Comparison of ENCODE assay signal across 8 mouse cellular contexts in the genomic region with DNA sequence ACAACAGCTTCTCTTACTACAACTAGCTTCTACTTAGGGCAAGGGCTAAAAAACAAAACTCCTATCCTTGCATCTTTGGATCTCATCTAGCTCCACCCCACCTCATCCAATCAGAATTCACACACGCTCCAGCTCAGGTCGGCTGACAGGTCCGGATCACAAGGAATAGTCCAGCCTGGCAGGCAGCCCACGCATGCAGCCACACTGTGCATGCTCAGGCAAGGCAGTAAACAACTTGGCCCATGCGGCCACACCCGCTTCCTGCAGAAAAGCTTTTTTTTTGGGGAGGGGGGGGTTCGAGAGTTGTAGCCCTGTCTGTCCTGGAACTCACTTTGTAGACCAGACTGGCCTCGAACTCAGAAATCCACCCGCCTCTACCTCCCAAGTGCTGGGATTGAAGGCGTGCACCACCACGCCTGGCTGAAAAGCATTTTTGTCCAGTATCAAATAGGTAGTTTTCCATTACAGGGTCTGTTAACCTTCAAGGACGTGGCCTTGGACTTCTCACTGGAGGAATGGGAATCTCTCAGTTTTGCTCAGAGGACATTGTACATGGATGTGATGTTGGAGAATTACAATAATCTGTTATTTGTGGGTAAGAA. TPM values are rescaled to one million over a fixed set of nuclear protein-coding genes. Genes with fewer than 3 reads are reported as not detected.
DNase-seq lines count a peak whose midpoint lies in the region; ATAC-seq and TF ChIP-seq lines count a peak whose summit lies in the region.
"Not testable (repeated sequence)": the region's sequence is repeated elsewhere in the genome, so short reads cannot be mapped to it uniquely, and the experiment has no call there.

No protein-coding gene starts in this region.

- H3K9me3 ChIP-seq in embryonic facial prominence, embryonic 13.5 days; heart, embryonic 12.5 days (replicated peaks); hindbrain, embryonic 13.5 days; kidney, embryonic 16.5 days (ENCODE audit: low read length); liver, embryonic 11.5 days (ENCODE audit: control insufficient read depth, low read length); lung, embryonic 15.5 days; midbrain, postnatal 0 days (ENCODE audit: low read length); stomach, postnatal 0 days (ENCODE audit: control insufficient read depth, low read length): not testable (repeated sequence)

- not testable (repeated sequence) for H3K27me3 ChIP-seq in embryonic facial prominence, embryonic 13.5 days; heart, embryonic 12.5 days (replicated peaks); hindbrain, embryonic 13.5 days; kidney, embryonic 16.5 days (ENCODE audit: insufficient read depth, low read length); liver, embryonic 11.5 days (replicated peaks; ENCODE audit: control insufficient read depth, insufficient read depth, low read length); lung, embryonic 15.5 days; midbrain, postnatal 0 days (ENCODE audit: insufficient read depth, low read length); stomach, postnatal 0 days (ENCODE audit: control insufficient read depth, insufficient read depth, low read length)

- not testable (repeated sequence) for TF ChIP-seq CTCF in midbrain, postnatal 0 days (IDR thresholded peaks at IDR 0.05); stomach, postnatal 0 days (IDR thresholded peaks at IDR 0.05; ENCODE audit: low read depth)

- H3K36me3 ChIP-seq in embryonic facial prominence, embryonic 13.5 days; heart, embryonic 12.5 days; hindbrain, embryonic 13.5 days; kidney, embryonic 16.5 days (ENCODE audit: insufficient read depth, low read length); liver, embryonic 11.5 days (ENCODE audit: control insufficient read depth, insufficient read depth, low read length); lung, embryonic 15.5 days; midbrain, postnatal 0 days (ENCODE audit: insufficient read depth, low read length); stomach, postnatal 0 days (ENCODE audit: control insufficient read depth, insufficient read depth, low read length): not testable (repeated sequence)

- H3K27ac ChIP-seq in embryonic facial prominence, embryonic 13.5 days; heart, embryonic 12.5 days (ENCODE audit: poor library complexity, severe bottlenecking); hindbrain, embryonic 13.5 days; kidney, embryonic 16.5 days (ENCODE audit: low read length); liver, embryonic 11.5 days (ENCODE audit: low read depth, low read length); lung, embryonic 15.5 days; midbrain, postnatal 0 days (ENCODE audit: low read depth, low read length); stomach, postnatal 0 days (replicated peaks): not testable (repeated sequence)

- not testable (repeated sequence) for H3K4me1 ChIP-seq in embryonic facial prominence, embryonic 13.5 days; heart, embryonic 12.5 days (replicated peaks); hindbrain, embryonic 13.5 days (replicated peaks); kidney, embryonic 16.5 days (ENCODE audit: insufficient read depth, low read length); liver, embryonic 11.5 days (replicated peaks; ENCODE audit: control insufficient read depth, insufficient read depth, low read length); lung, embryonic 15.5 days; midbrain, postnatal 0 days (ENCODE audit: insufficient read depth, low read length); stomach, postnatal 0 days (replicated peaks; ENCODE audit: control insufficient read depth, insufficient read depth)

- H3K4me2 ChIP-seq in embryonic facial prominence, embryonic 13.5 days; heart, embryonic 12.5 days; hindbrain, embryonic 13.5 days; kidney, embryonic 16.5 days (replicated peaks; ENCODE audit: low read depth, low read length); liver, embryonic 11.5 days; lung, embryonic 15.5 days; midbrain, postnatal 0 days (ENCODE audit: low read depth, low read length, poor library complexity, severe bottlenecking); stomach, postnatal 0 days (replicated peaks; ENCODE audit: low read depth): not testable (repeated sequence)

- not testable (repeated sequence) for TF ChIP-seq EP300 in stomach, postnatal 0 days (optimal IDR thresholded peaks at IDR 0.05)

- ATAC-seq in embryonic facial prominence, embryonic 13.5 days (ENCODE audit: insufficient number of reproducible peaks, insufficient read depth, low FRiP score, low TSS enrichment, low read depth) = 0 out of 2 replicates have a peak, but pooled peaks have one; percentile 38
- ATAC-seq in heart, embryonic 12.5 days (ENCODE audit: insufficient number of reproducible peaks, low FRiP score) = peak; percentile 60
- peak; percentile 57; the same call in 1 of the 2 replicates for ATAC-seq in hindbrain, embryonic 13.5 days (ENCODE audit: low FRiP score)
- peak; percentile 59 for ATAC-seq in kidney, embryonic 16.5 days (ENCODE audit: low FRiP score, low TSS enrichment)
- peak; percentile 51; the same call in 1 of the 2 replicates for ATAC-seq in liver, embryonic 11.5 days (replicated peaks; ENCODE audit: low FRiP score)
- ATAC-seq in lung, embryonic 15.5 days (ENCODE audit: borderline replicate concordance, extremely low read depth, low FRiP score, low TSS enrichment) = peak; percentile 35; the same call in 1 of the 2 replicates
- peak; percentile 66; the same call in 1 of the 2 replicates for ATAC-seq in midbrain, postnatal 0 days (ENCODE audit: low FRiP score)
- ATAC-seq in stomach, postnatal 0 days (ENCODE audit: low FRiP score, low TSS enrichment) = 0 out of 2 replicates have a peak, but pooled peaks have one; percentile 32

- not testable (repeated sequence) for H3K9ac ChIP-seq in embryonic facial prominence, embryonic 13.5 days; heart, embryonic 12.5 days; hindbrain, embryonic 13.5 days; kidney, embryonic 16.5 days (replicated peaks; ENCODE audit: low read length); liver, embryonic 11.5 days (ENCODE audit: low read depth, low read length); lung, embryonic 15.5 days; midbrain, postnatal 0 days (replicated peaks; ENCODE audit: low read length, poor library complexity, severe bottlenecking); stomach, postnatal 0 days (ENCODE audit: low read length)

- DNase-seq in liver, embryonic 11.5 days (ENCODE audit: low spot score); midbrain, postnatal 0 days (ENCODE audit: low spot score); stomach, postnatal 0 days (ENCODE audit: low spot score): not testable (repeated sequence)

- H3K4me3 ChIP-seq in embryonic facial prominence, embryonic 13.5 days; heart, embryonic 12.5 days; hindbrain, embryonic 13.5 days; kidney, embryonic 16.5 days (ENCODE audit: low read length); liver, embryonic 11.5 days (ENCODE audit: low read depth, low read length); lung, embryonic 15.5 days; midbrain, postnatal 0 days (ENCODE audit: low read depth, low read length); stomach, postnatal 0 days (ENCODE audit: low read depth, low read length): not testable (repeated sequence)

- 90% methylated on average over 11 of the region's 12 CpGs for WGBS in embryonic facial prominence, embryonic 13.5 days
- WGBS in heart, embryonic 12.5 days = 78% methylated on average over 11 of the region's 12 CpGs
- 92% methylated on average over 11 of the region's 12 CpGs for WGBS in hindbrain, embryonic 13.5 days
- 88% methylated on average over 7 of the region's 12 CpGs for WGBS in kidney, embryonic 16.5 days
- 85% methylated on average over 7 of the region's 12 CpGs for WGBS in liver, embryonic 11.5 days
- WGBS in lung, embryonic 15.5 days = 89% methylated on average over 11 of the region's 12 CpGs
- 91% methylated on average over 7 of the region's 12 CpGs for WGBS in midbrain, postnatal 0 days
- WGBS in stomach, postnatal 0 days = 86% methylated on average over 7 of the region's 12 CpGs

RNA-seq across cellular contexts. Expression of a gene that starts 44.5 kb away (rescaled TPM):
- polyA plus RNA-seq in embryonic facial prominence, embryonic 13.5 days (2015; fragmentation: Nextera tagmentation; extraction: Ambion mirVana) = 6.9 and 7.3 TPM in 2 replicates
- polyA plus RNA-seq in heart, embryonic 12.5 days (2016; fragmentation: Nextera tagmentation; extraction: Ambion mirVana) = 6.9 and 7.8 TPM in 2 replicates
- 5.6 and 6.0 TPM in 2 replicates for polyA plus RNA-seq in hindbrain, embryonic 13.5 days (2015; fragmentation: Nextera tagmentation; extraction: Ambion mirVana)
- polyA plus RNA-seq in kidney, embryonic 16.5 days (2015; fragmentation: Nextera tagmentation; extraction: Ambion mirVana) = 5.3 and 6.2 TPM in 2 replicates
- 15.8 and 16.1 TPM in 2 replicates for polyA plus RNA-seq in liver, embryonic 11.5 days (2014; fragmentation: Nextera tagmentation; extraction: Ambion mirVana)
- polyA plus RNA-seq in lung, embryonic 15.5 days (2015; fragmentation: Nextera tagmentation; extraction: Ambion mirVana) = 3.6 and 4.0 TPM in 2 replicates
- 4.1 and 5.7 TPM in 2 replicates for total RNA-seq in midbrain, postnatal 0 days (2014; rRNA removed)
- polyA plus RNA-seq in midbrain, postnatal 0 days (2015; fragmentation: Nextera tagmentation; extraction: Ambion mirVana) = 4.1 and 5.0 TPM in 2 replicates
- polyA plus RNA-seq in stomach, postnatal 0 days (2015; fragmentation: Nextera tagmentation; extraction: Ambion mirVana) = 3.9 and 4.3 TPM in 2 replicates
